Mouse (Mus musculus) midbrain, embryonic 12.5 days (tissue): ENCODE data around the gene Cep350. TPM values are rescaled to one million over a fixed set of nuclear protein-coding genes. Genes with fewer than 3 reads are reported as not detected.

ENCODE experiments used
- ATAC-seq: fragments of 200-750 bp; cut with Nextera tagmentation; 2 replicates; pipeline ENCODE4 v1.8.0; 2017; ENCODE audit warnings: low read depth, moderate TSS enrichment, moderate library complexity; ENCODE audit not compliant: low FRiP score
- H3K27ac ChIP-seq: fragments of 300-500 bp; sonication (generic); replicated peaks from 2 replicates; pipeline ENCODE4 v1.5.1; 2016; ENCODE audit warnings: mild to moderate bottlenecking
- H3K27me3 ChIP-seq: fragments of 300-500 bp; sonication (generic); 2 replicates; pipeline ENCODE4 v1.6.1; 2016; ENCODE audit warnings: mild to moderate bottlenecking
- H3K36me3 ChIP-seq: fragments of 300-500 bp; sonication (generic); 2 replicates; pipeline ENCODE4 v1.6.1; 2016
- H3K4me1 ChIP-seq: fragments of 300-500 bp; sonication (generic); 2 replicates; pipeline ENCODE4 v1.6.1; 2016
- H3K4me2 ChIP-seq: fragments of 300-500 bp; sonication (generic); replicated peaks from 2 replicates; pipeline ENCODE4 v1.6.1; 2016; ENCODE audit warnings: mild to moderate bottlenecking, moderate library complexity
- H3K4me3 ChIP-seq: fragments of 300-500 bp; sonication (generic); 2 replicates; pipeline ENCODE4 v1.5.1; 2016; ENCODE audit warnings: mild to moderate bottlenecking
- H3K9ac ChIP-seq: fragments of 300-500 bp; sonication (generic); replicated peaks from 2 replicates; pipeline ENCODE4 v1.6.1; 2016; ENCODE audit warnings: mild to moderate bottlenecking, moderate library complexity
- H3K9me3 ChIP-seq: fragments of 300-500 bp; sonication (generic); 2 replicates; pipeline ENCODE4 v1.6.1; 2016; ENCODE audit warnings: mild to moderate bottlenecking
- WGBS: fragments of 180-500 bp; shearing (Covaris S2); methylation state at CpG from one replicate; pipeline ENCODE4 v1.1.7; 2016; 5-methylcytosine and 5-hydroxymethylcytosine counted together
- polyA plus RNA-seq: library from polyadenylated mRNA; unstranded; fragments of >200 nt; fragmentation: Nextera tagmentation; extraction: Ambion mirVana; gene quantifications from 2 replicates; pipeline ENCODE4 v1.2.1, GENCODE M21; 2016

The Cep350 gene
- 12.7 and 16.3 TPM in 2 replicates for polyA plus RNA-seq

GRCm38 (mm10) chr1:155973068-155973718, at the start of gene Cep350:
Cep350 (minus strand) TSS chr1:155973255.
- no peaks in the 10 kb centered on the region for H3K36me3 ChIP-seq
- ATAC-seq: peak; percentile 99
- no peaks in the 10 kb centered on the region for H3K9me3 ChIP-seq
- H3K9ac ChIP-seq: peak within 1 kb of the TSS; percentile 98
- under 1% methylated on average over 50 of the region's 57 CpGs for WGBS
- peak within 1 kb of the TSS; percentile 77 for H3K4me3 ChIP-seq
- H3K4me1 ChIP-seq: peaks cover 12% of the 10 kb centered on the region
- H3K4me2 ChIP-seq: peak within 1 kb of the TSS; percentile 81
- H3K27ac ChIP-seq: peak within 1 kb of the TSS; percentile 94
- H3K27me3 ChIP-seq: no peaks in the 10 kb centered on the region; the same call in 1 of the 2 replicates

GRCm38 (mm10) chr1:156020402-156020801, 47.3 kb upstream of the Cep350 start:
- Histone ChIP-seq H3K9ac (no peak overlapping the region), H3K36me3 (peaks cover 56% of the 10 kb centered on the region)
- 100% methylated on average over 1 of the region's 1 CpGs for WGBS

GRCm38 (mm10) chr1:156019800-156020199, 46.7 kb upstream of the Cep350 start:
- Histone ChIP-seq H3K4me2 (no peak overlapping the region), H3K9me3 (no peaks in the 10 kb centered on the region), H3K27ac (no peak overlapping the region), H3K36me3 (peaks cover 55% of the 10 kb centered on the region), H3K4me3 (no peak overlapping the region), H3K4me1 (no peaks in the 10 kb centered on the region), H3K27me3 (no peaks in the 10 kb centered on the region), H3K9ac (no peak overlapping the region)
- WGBS: 100% methylated on average over 1 of the region's 1 CpGs
- no peak for ATAC-seq

More at GRCm38 (mm10) chr1:156020402-156020801, 47.3 kb upstream of the Cep350 start:
- no peak for ATAC-seq
- Histone ChIP-seq H3K9me3 (no peaks in the 10 kb centered on the region), H3K27ac (no peak overlapping the region), H3K4me3 (no peak overlapping the region), H3K27me3 (no peaks in the 10 kb centered on the region), H3K4me1 (no peaks in the 10 kb centered on the region), H3K4me2 (no peak overlapping the region)

- H3K9me3 ChIP-seq: no peaks in the 10 kb centered on the region
- no peaks in the 10 kb centered on the region for H3K27me3 ChIP-seq
- WGBS: 100% methylated on average over 1 of the region's 1 CpGs
Measured at GRCm38 (mm10) chr1:156009003-156009402, 35.9 kb upstream of the Cep350 start.

GRCm38 (mm10) chr1:156005906-156006305, 32.9 kb upstream of the Cep350 start:
- no peak for ATAC-seq
- H3K4me3 ChIP-seq: no peak overlapping the region
- no peak overlapping the region for H3K4me2 ChIP-seq
- H3K4me1 ChIP-seq: no peaks in the 10 kb centered on the region
- H3K9ac ChIP-seq: no peak overlapping the region
- 92% methylated on average over 11 of the region's 11 CpGs for WGBS
- H3K27me3 ChIP-seq: no peaks in the 10 kb centered on the region
- peaks cover 47% of the 10 kb centered on the region for H3K36me3 ChIP-seq
- H3K27ac ChIP-seq: no peak overlapping the region
- H3K9me3 ChIP-seq: no peaks in the 10 kb centered on the region

More at GRCm38 (mm10) chr1:156009003-156009402, 35.9 kb upstream of the Cep350 start:
- Histone ChIP-seq H3K4me1 (no peaks in the 10 kb centered on the region), H3K27ac (no peak overlapping the region), H3K4me2 (no peak overlapping the region), H3K36me3 (peaks cover 64% of the 10 kb centered on the region), H3K4me3 (no peak overlapping the region), H3K9ac (no peak overlapping the region)
- no peak for ATAC-seq

- H3K9me3 ChIP-seq: no peaks in the 10 kb centered on the region
- H3K27ac ChIP-seq: no peak overlapping the region
- no peak overlapping the region for H3K4me2 ChIP-seq
- WGBS: 92% methylated on average over 7 of the region's 7 CpGs
- no peaks in the 10 kb centered on the region for H3K27me3 ChIP-seq
- peaks cover 35% of the 10 kb centered on the region for H3K36me3 ChIP-seq
- no peak overlapping the region for H3K9ac ChIP-seq
- no peak for ATAC-seq
- H3K4me3 ChIP-seq: no peak overlapping the region
- H3K4me1 ChIP-seq: no peaks in the 10 kb centered on the region
Measured at GRCm38 (mm10) chr1:156003201-156003935, 30.3 kb upstream of the Cep350 start.

- no peaks in the 10 kb centered on the region for H3K4me1 ChIP-seq
- ATAC-seq: no peak
- no peak overlapping the region for H3K27ac ChIP-seq
- H3K4me3 ChIP-seq: no peak overlapping the region
- H3K27me3 ChIP-seq: no peaks in the 10 kb centered on the region
- H3K36me3 ChIP-seq: peaks cover 29% of the 10 kb centered on the region
- H3K9ac ChIP-seq: no peak overlapping the region
- H3K9me3 ChIP-seq: no peaks in the 10 kb centered on the region
- WGBS: 90% methylated on average over 8 of the region's 8 CpGs
- no peak overlapping the region for H3K4me2 ChIP-seq
Measured at GRCm38 (mm10) chr1:156002366-156002765, 29.3 kb upstream of the Cep350 start.

- Histone ChIP-seq H3K4me1 (no peaks in the 10 kb centered on the region), H3K4me3 (no peak overlapping the region), H3K27ac (no peak overlapping the region), H3K9ac (no peak overlapping the region), H3K4me2 (no peak overlapping the region), H3K36me3 (no peaks in the 10 kb centered on the region), H3K27me3 (peaks cover 3% of the 10 kb centered on the region; the same call in 1 of the 2 replicates), H3K9me3 (no peaks in the 10 kb centered on the region)
- WGBS: 83% methylated on average over 2 of the region's 2 CpGs
- no peak for ATAC-seq
Measured at GRCm38 (mm10) chr1:155995612-155996011, 22.6 kb upstream of the Cep350 start.

GRCm38 (mm10) chr1:155994524-155994923, 21.5 kb upstream of the Cep350 start:
- Histone ChIP-seq H3K4me1 (no peaks in the 10 kb centered on the region), H3K4me2 (no peak overlapping the region), H3K27ac (no peak overlapping the region), H3K9me3 (no peaks in the 10 kb centered on the region), H3K9ac (no peak overlapping the region), H3K4me3 (no peak overlapping the region), H3K27me3 (peaks cover 3% of the 10 kb centered on the region; the same call in 1 of the 2 replicates), H3K36me3 (no peaks in the 10 kb centered on the region)
- ATAC-seq: no peak
- WGBS: 88% methylated on average over 2 of the region's 2 CpGs

- no peak for ATAC-seq
- WGBS: 80% methylated on average over 11 of the region's 11 CpGs
- Histone ChIP-seq H3K27me3 (peaks cover 3% of the 10 kb centered on the region; the same call in 1 of the 2 replicates), H3K4me1 (no peaks in the 10 kb centered on the region), H3K9me3 (no peaks in the 10 kb centered on the region), H3K4me2 (no peak overlapping the region), H3K36me3 (no peaks in the 10 kb centered on the region), H3K27ac (no peak overlapping the region), H3K9ac (no peak overlapping the region), H3K4me3 (no peak overlapping the region)
Measured at GRCm38 (mm10) chr1:155990391-155990790, 17.3 kb upstream of the Cep350 start.

- Histone ChIP-seq H3K4me1 (no peaks in the 10 kb centered on the region), H3K36me3 (no peaks in the 10 kb centered on the region), H3K27ac (no peak overlapping the region), H3K4me3 (no peak overlapping the region), H3K27me3 (peaks cover 3% of the 10 kb centered on the region; the same call in 1 of the 2 replicates), H3K4me2 (no peak overlapping the region), H3K9ac (no peak overlapping the region), H3K9me3 (no peaks in the 10 kb centered on the region)
- WGBS: 2% methylated on average over 2 of the region's 2 CpGs
- ATAC-seq: no peak
Measured at GRCm38 (mm10) chr1:155989387-155989786, 16.3 kb upstream of the Cep350 start.

GRCm38 (mm10) chr1:155987625-155988024, 14.6 kb upstream of the Cep350 start:
- Histone ChIP-seq H3K4me2 (no peak overlapping the region), H3K27me3 (peaks cover 3% of the 10 kb centered on the region; the same call in 1 of the 2 replicates), H3K4me1 (no peaks in the 10 kb centered on the region), H3K9me3 (no peaks in the 10 kb centered on the region), H3K27ac (no peak overlapping the region), H3K36me3 (no peaks in the 10 kb centered on the region), H3K4me3 (no peak overlapping the region), H3K9ac (no peak overlapping the region)
- ATAC-seq: no peak
- 67% methylated on average over 2 of the region's 2 CpGs for WGBS
